Mouse (Mus musculus): ENCODE data around the gene Lypd5.

- TF ChIP-seq CTCF (conservative IDR thresholded peaks at IDR 0.05; ENCODE audit: insufficient read depth, insufficient read length, low read depth, low read length) = no peak
- TF ChIP-seq POLR2A (IDR thresholded peaks at IDR 0.05; ENCODE audit: low read depth, low read length) = no peak
Measured at GRCm38 (mm10) chr7:24327281-24327975, 21.6 kb upstream of the Lypd5 start.

Measured in kidney, adult 2 months (tissue).